Mouse (Mus musculus) brain, embryonic 14.5 days (tissue): ENCODE measurements around the gene Gm14403.
"Not testable (repeated sequence)": the region's sequence is repeated elsewhere in the genome, so short reads cannot be mapped to it uniquely, and the experiment has no call there.

Experiments used
- CTCF ChIP-seq: fragments of 200-500 bp; IDR thresholded peaks from 2 replicates; pipeline ENCODE4 v1.5.1; 2012; ENCODE audit warnings: inconsistent platforms, mild to moderate bottlenecking, moderate library complexity, borderline replicate concordance; ENCODE audit not compliant: insufficient read depth, insufficient read length; ENCODE audit errors: extremely low read depth
- POLR2A ChIP-seq: fragments of 200-500 bp; IDR thresholded peaks from 2 replicates; pipeline ENCODE4 v1.6.1; 2012; ENCODE audit warnings: mild to moderate bottlenecking, inconsistent platforms, borderline replicate concordance; ENCODE audit not compliant: poor library complexity, insufficient read depth, insufficient read length, severe bottlenecking; ENCODE audit errors: extremely low read depth

DNA sequence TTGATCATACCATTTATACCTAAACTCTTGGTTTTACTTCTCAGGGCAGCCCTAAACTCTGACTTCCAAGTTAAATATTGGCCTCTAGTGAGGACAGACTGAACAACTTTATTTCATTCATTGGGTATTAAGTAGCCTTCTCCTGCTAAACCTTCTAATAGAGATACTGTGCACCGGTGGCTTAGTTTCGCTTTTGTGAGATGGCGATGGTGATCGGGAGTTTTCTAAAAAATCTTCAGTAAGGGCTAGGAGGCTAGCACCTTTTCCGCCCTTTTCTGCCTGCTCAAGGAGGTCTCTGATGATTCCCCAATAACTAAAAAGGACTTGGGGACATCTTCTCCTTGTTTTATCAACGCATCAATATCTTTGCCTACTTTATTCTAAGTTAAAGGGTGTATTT lies 25.7 kb downstream of the Gm14403 start:
- TF ChIP-seq CTCF, POLR2A: not testable (repeated sequence)
